In the genomic region with DNA sequence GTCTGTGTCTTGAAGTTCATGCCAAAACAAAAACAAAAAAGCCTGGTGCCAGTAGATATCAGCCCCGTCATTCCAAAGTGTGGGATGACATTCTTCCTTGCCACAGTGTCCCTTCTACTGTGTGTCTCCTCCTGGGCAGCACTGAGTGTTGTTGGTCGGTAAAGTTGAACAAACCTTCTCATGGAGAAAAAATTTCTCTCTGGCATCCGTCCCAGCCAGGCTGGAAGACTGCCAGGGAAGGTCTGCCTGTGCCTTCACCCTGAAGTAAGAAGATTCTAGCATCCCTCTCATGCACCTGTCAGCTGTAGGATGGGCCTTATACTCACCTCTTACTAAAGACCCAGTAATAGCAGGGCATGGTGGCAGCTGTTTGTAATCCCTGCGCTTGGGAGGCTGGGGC, we compare ENCODE assay signal across 9 mouse cellular contexts. TPM values are rescaled to one million over a fixed set of nuclear protein-coding genes. Genes with fewer than 3 reads are reported as not detected.
DNase-seq lines count a peak whose midpoint lies in the region; ATAC-seq and TF ChIP-seq lines count a peak whose summit lies in the region.
"Had no signal": no experiment of that assay in that cellular context is flagged by ENCODE, and none has a peak within 500 bp of the region (broad histone marks: within the 10 kb centered on the region; RNA-seq: fewer than 3 reads in every experiment).

No protein-coding gene starts in this region.

- H3K36me3 ChIP-seq in forebrain, embryonic 14.5 days (ENCODE audit: control insufficient read depth, insufficient read depth, low read length) = no peaks in the 10 kb centered on the region
- no peaks in the 10 kb centered on the region; the same call in 1 of the 2 replicates for H3K36me3 ChIP-seq in forebrain, embryonic 11.5 days (ENCODE audit: control insufficient read depth, insufficient read depth, low read length)
- H3K36me3 ChIP-seq in MEL (ENCODE audit: control insufficient read depth in 1 of 2, insufficient read depth in 2 of 2, low read length in 2 of 2) = peaks cover 0 to 7% of the 10 kb centered on the region in 2 experiments; a peak in 2 of 4 replicates
- H3K36me3 ChIP-seq in lung, embryonic 15.5 days = no peaks in the 10 kb centered on the region

- peaks cover 18% of the 10 kb centered on the region for H3K79me2 ChIP-seq in MEL (ENCODE audit: control insufficient read depth, insufficient read depth, low read length, poor library complexity)

- TF ChIP-seq CTCF in MEL (IDR thresholded peaks at IDR 0.05 in 2 of 3, conservative IDR thresholded peaks at IDR 0.05 in 1 of 3; ENCODE audit: control insufficient read depth in 1 of 3, insufficient read depth in 1 of 3, low read depth in 2 of 3, low read length in 3 of 3, poor library complexity in 1 of 3, severe bottlenecking in 1 of 3) = no peak
- no peak for TF ChIP-seq CTCF in layer of hippocampus, adult 2 months (conservative IDR thresholded peaks at IDR 0.05)

- no peak overlapping the region for H3K4me2 ChIP-seq in forebrain, embryonic 14.5 days (ENCODE audit: low read length)
- H3K4me2 ChIP-seq in forebrain, embryonic 11.5 days (ENCODE audit: low read depth, low read length, severe bottlenecking) = no peak overlapping the region
- H3K4me2 ChIP-seq in lung, embryonic 15.5 days = no peak overlapping the region

- ATAC-seq in forebrain, embryonic 14.5 days = no peak
- ATAC-seq in forebrain, embryonic 11.5 days (replicated peaks; ENCODE audit: low FRiP score) = no peak
- no peak for ATAC-seq in lung, embryonic 15.5 days (ENCODE audit: borderline replicate concordance, extremely low read depth, low FRiP score, low TSS enrichment)
- no peak for ATAC-seq in erythroblast, adult 5-6 weeks (replicated peaks; ENCODE audit: low FRiP score, poor library complexity, severe bottlenecking)

- no peaks in the 10 kb centered on the region for H3K9me3 ChIP-seq in forebrain, embryonic 14.5 days (replicated peaks; ENCODE audit: control insufficient read depth, low read length)
- no peaks in the 10 kb centered on the region for H3K9me3 ChIP-seq in forebrain, embryonic 11.5 days (ENCODE audit: control insufficient read depth, low read length)
- no peaks in the 10 kb centered on the region for H3K9me3 ChIP-seq in MEL (replicated peaks; ENCODE audit: insufficient read depth, low read length)
- H3K9me3 ChIP-seq in lung, embryonic 15.5 days = no peaks in the 10 kb centered on the region

- H3K27me3 ChIP-seq in forebrain, embryonic 14.5 days (replicated peaks; ENCODE audit: control insufficient read depth, insufficient read depth, low read length) = no peaks in the 10 kb centered on the region
- no peaks in the 10 kb centered on the region for H3K27me3 ChIP-seq in forebrain, embryonic 11.5 days (ENCODE audit: control insufficient read depth, insufficient read depth, low read length)
- no peaks in the 10 kb centered on the region for H3K27me3 ChIP-seq in MEL (ENCODE audit: control insufficient read depth in 1 of 2, insufficient read depth in 2 of 2, low read length in 2 of 2)
- no peaks in the 10 kb centered on the region for H3K27me3 ChIP-seq in lung, embryonic 15.5 days

- WGBS in forebrain, embryonic 14.5 days = 38% methylated on average over 4 of the region's 4 CpGs
- WGBS in forebrain, embryonic 11.5 days = 76% methylated on average over 4 of the region's 4 CpGs
- WGBS in lung, embryonic 15.5 days = 28% methylated on average over 4 of the region's 4 CpGs

- TF ChIP-seq POLR2A in MEL (IDR thresholded peaks at IDR 0.05; ENCODE audit: control insufficient read depth in 1 of 2, insufficient read depth in 1 of 2, low read depth in 1 of 2, low read length in 2 of 2, poor library complexity in 1 of 2) = no peak

- no peak overlapping the region for H3K4me3 ChIP-seq in forebrain, embryonic 14.5 days (ENCODE audit: low read depth, low read length)
- no peak overlapping the region for H3K4me3 ChIP-seq in forebrain, embryonic 11.5 days (ENCODE audit: low read depth, low read length)
- no peak overlapping the region for H3K4me3 ChIP-seq in MEL (ENCODE audit: control insufficient read depth in 1 of 2, insufficient read depth in 1 of 2, low read depth in 2 of 2, low read length in 2 of 2)
- H3K4me3 ChIP-seq in lung, embryonic 15.5 days = no peak overlapping the region
- no peak overlapping the region for H3K4me3 ChIP-seq in layer of hippocampus, adult 2 months

- H3K27ac ChIP-seq in forebrain, embryonic 14.5 days (ENCODE audit: low read depth, low read length) = no peak overlapping the region
- H3K27ac ChIP-seq in forebrain, embryonic 11.5 days (ENCODE audit: low read depth, low read length) = no peak overlapping the region
- H3K27ac ChIP-seq in MEL (ENCODE audit: control insufficient read depth, low read depth, low read length) = no peak overlapping the region
- H3K27ac ChIP-seq in lung, embryonic 15.5 days = peak overlapping the region; percentile 11; the same call in 1 of the 2 replicates
- no peak overlapping the region for H3K27ac ChIP-seq in layer of hippocampus, adult 2 months

- DNase-seq in forebrain, embryonic 14.5 days (ENCODE audit: low spot score) = peak; percentile 22
- no peak for DNase-seq in forebrain, embryonic 11.5 days (ENCODE audit: low spot score)
- DNase-seq in MEL (ENCODE audit: low read depth, low spot score) = peak; percentile 71
- peak; percentile 87 for DNase-seq in cerebellum, postnatal 25 days
- DNase-seq in layer of hippocampus, adult 2 months (ENCODE audit: low spot score in 2 of 2) = no peak
- DNase-seq in spleen, postnatal 36 days (ENCODE audit: low spot score in 2 of 2) = no peak

- peaks cover 9% of the 10 kb centered on the region for H3K4me1 ChIP-seq in forebrain, embryonic 14.5 days (ENCODE audit: control insufficient read depth, insufficient read depth, low read length)
- peaks cover 8% of the 10 kb centered on the region for H3K4me1 ChIP-seq in forebrain, embryonic 11.5 days (replicated peaks; ENCODE audit: control insufficient read depth, insufficient read depth, low read length)
- H3K4me1 ChIP-seq in MEL (ENCODE audit: control insufficient read depth in 1 of 2, insufficient read depth in 2 of 2, low read length in 2 of 2) = peaks cover 0 to 14% of the 10 kb centered on the region in 2 experiments; a peak in 2 of 4 replicates
- peaks cover 25% of the 10 kb centered on the region for H3K4me1 ChIP-seq in lung, embryonic 15.5 days

- no peak for TF ChIP-seq RAD21 in MEL (IDR thresholded peaks at IDR 0.05; ENCODE audit: low read depth, low read length)

- H3K9ac ChIP-seq in forebrain, embryonic 14.5 days (ENCODE audit: low read length) = no peak overlapping the region
- H3K9ac ChIP-seq in forebrain, embryonic 11.5 days (ENCODE audit: low read length) = no peak overlapping the region
- no peak overlapping the region for H3K9ac ChIP-seq in MEL (ENCODE audit: control insufficient read depth, low read depth, low read length, poor library complexity, severe bottlenecking)
- H3K9ac ChIP-seq in lung, embryonic 15.5 days = no peak overlapping the region

- TF ChIP-seq EP300 in MEL (IDR thresholded peaks at IDR 0.05; ENCODE audit: low read depth in 1 of 2, low read length in 2 of 2) = no peak

RNA-seq across cellular contexts. Expression of gene Sart1, which starts 4.4 kb away (rescaled TPM):
- 58.3 and 64.2 TPM in 2 replicates for polyA plus RNA-seq in forebrain, embryonic 14.5 days (2014; fragmentation: Nextera tagmentation; extraction: Ambion mirVana)
- polyA plus RNA-seq in forebrain, embryonic 11.5 days (2014; fragmentation: Nextera tagmentation; extraction: Ambion mirVana) = 87.1 and 101 TPM in 2 replicates
- 114 and 117 TPM in 2 replicates for total RNA-seq in MEL (2012; rRNA removed)
- polyA plus RNA-seq in MEL (2012; ENCODE audit: insufficient read depth in 1 of 2, insufficient read length in 2 of 2, low read depth in 1 of 2, low replicate concordance in 2 of 2, missing spikeins in 1 of 2) = 100 to 1,000 TPM in 1 of 2 experiments, not detected in 1; 141 TPM
- 67.1 and 81.7 TPM in 2 replicates for polyA plus RNA-seq in lung, embryonic 15.5 days (2015; fragmentation: Nextera tagmentation; extraction: Ambion mirVana)
- 28.4 and 63.2 TPM in 2 replicates for total RNA-seq in erythroblast, adult 5-6 weeks (2015; ENCODE audit: low replicate concordance)
- 28.5 and 48.2 TPM in 2 replicates for total RNA-seq in erythroblast, adult 5-6 weeks (2017; ENCODE audit: low replicate concordance)
- 100 to 1,000 TPM; 113 to 125 TPM for total RNA-seq in layer of hippocampus, adult 2 months (2021)

RNA-seq across cellular contexts. Expression of gene Tsga10ip, which starts 9.4 kb away (rescaled TPM):
- polyA plus RNA-seq in forebrain, embryonic 14.5 days (2014; fragmentation: Nextera tagmentation; extraction: Ambion mirVana) = not detected in 2 replicates
- not detected in 2 replicates for polyA plus RNA-seq in forebrain, embryonic 11.5 days (2014; fragmentation: Nextera tagmentation; extraction: Ambion mirVana)
- total RNA-seq in MEL (2012; rRNA removed) = 0.54 and 0.72 TPM in 2 replicates
- polyA plus RNA-seq in MEL (2012; ENCODE audit: insufficient read depth in 1 of 2, insufficient read length in 2 of 2, low read depth in 1 of 2, low replicate concordance in 2 of 2, missing spikeins in 1 of 2) = 1 to 10 TPM in 1 of 2 experiments, not detected in 1; 4.5 TPM
- 0.59 and 0.79 TPM in 2 replicates for polyA plus RNA-seq in lung, embryonic 15.5 days (2015; fragmentation: Nextera tagmentation; extraction: Ambion mirVana)
- 2.5 TPM in 1 of 2 replicates, not detected in the other for total RNA-seq in erythroblast, adult 5-6 weeks (2015; ENCODE audit: low replicate concordance)
- total RNA-seq in erythroblast, adult 5-6 weeks (2017; ENCODE audit: low replicate concordance) = not detected in 2 replicates
- total RNA-seq in layer of hippocampus, adult 2 months (2021) = under 1 TPM; 0.20 to 0.37 TPM
- polyA plus RNA-seq: neural tube, embryonic 14.5 days had no signal

RNA-seq across cellular contexts. Expression of gene Banf1, which starts 25.9 kb away (rescaled TPM):
- 417 and 471 TPM in 2 replicates for polyA plus RNA-seq in forebrain, embryonic 14.5 days (2014; fragmentation: Nextera tagmentation; extraction: Ambion mirVana)
- polyA plus RNA-seq in forebrain, embryonic 11.5 days (2014; fragmentation: Nextera tagmentation; extraction: Ambion mirVana) = 470 and 498 TPM in 2 replicates
- 207 and 211 TPM in 2 replicates for total RNA-seq in MEL (2012; rRNA removed)
- 1,000 to 10,000 TPM in 1 of 2 experiments, 100 to 1,000 TPM in 1; 644 to 1,168 TPM for polyA plus RNA-seq in MEL (2012; ENCODE audit: insufficient read depth in 1 of 2, insufficient read length in 2 of 2, low read depth in 1 of 2, low replicate concordance in 2 of 2, missing spikeins in 1 of 2)
- polyA plus RNA-seq in lung, embryonic 15.5 days (2015; fragmentation: Nextera tagmentation; extraction: Ambion mirVana) = 466 and 504 TPM in 2 replicates
- 77.5 and 144 TPM in 2 replicates for total RNA-seq in erythroblast, adult 5-6 weeks (2015; ENCODE audit: low replicate concordance)
- total RNA-seq in erythroblast, adult 5-6 weeks (2017; ENCODE audit: low replicate concordance) = 5.9 and 14.1 TPM in 2 replicates
- 10 to 100 TPM; 81.0 to 86.2 TPM for total RNA-seq in layer of hippocampus, adult 2 months (2021)

RNA-seq across cellular contexts. Expression of gene Eif1ad, which starts 26.4 kb away (rescaled TPM):
- polyA plus RNA-seq in forebrain, embryonic 14.5 days (2014; fragmentation: Nextera tagmentation; extraction: Ambion mirVana) = 33.0 and 36.2 TPM in 2 replicates
- polyA plus RNA-seq in forebrain, embryonic 11.5 days (2014; fragmentation: Nextera tagmentation; extraction: Ambion mirVana) = 79.2 and 82.8 TPM in 2 replicates
- 110 and 129 TPM in 2 replicates for total RNA-seq in MEL (2012; rRNA removed)
- polyA plus RNA-seq in MEL (2012; ENCODE audit: insufficient read depth in 1 of 2, insufficient read length in 2 of 2, low read depth in 1 of 2, low replicate concordance in 2 of 2, missing spikeins in 1 of 2) = 100 to 1,000 TPM in 1 of 2 experiments, not detected in 1; 121 TPM
- polyA plus RNA-seq in lung, embryonic 15.5 days (2015; fragmentation: Nextera tagmentation; extraction: Ambion mirVana) = 61.5 and 61.8 TPM in 2 replicates
- 7.3 and 12.3 TPM in 2 replicates for total RNA-seq in erythroblast, adult 5-6 weeks (2015; ENCODE audit: low replicate concordance)
- 14.7 and 18.7 TPM in 2 replicates for total RNA-seq in erythroblast, adult 5-6 weeks (2017; ENCODE audit: low replicate concordance)
- 10 to 100 TPM; 21.4 to 22.5 TPM for total RNA-seq in layer of hippocampus, adult 2 months (2021)

RNA-seq across cellular contexts. Expression of gene Drap1, which starts 31.9 kb away (rescaled TPM):
- 255 and 263 TPM in 2 replicates for polyA plus RNA-seq in forebrain, embryonic 14.5 days (2014; fragmentation: Nextera tagmentation; extraction: Ambion mirVana)
- 193 and 202 TPM in 2 replicates for polyA plus RNA-seq in forebrain, embryonic 11.5 days (2014; fragmentation: Nextera tagmentation; extraction: Ambion mirVana)
- total RNA-seq in MEL (2012; rRNA removed) = 160 and 183 TPM in 2 replicates
- polyA plus RNA-seq in MEL (2012; ENCODE audit: insufficient read depth in 1 of 2, insufficient read length in 2 of 2, low read depth in 1 of 2, low replicate concordance in 2 of 2, missing spikeins in 1 of 2) = 100 to 1,000 TPM in 1 of 2 experiments, not detected in 1; 307 TPM
- polyA plus RNA-seq in lung, embryonic 15.5 days (2015; fragmentation: Nextera tagmentation; extraction: Ambion mirVana) = 243 and 268 TPM in 2 replicates
- 15.0 and 32.4 TPM in 2 replicates for total RNA-seq in erythroblast, adult 5-6 weeks (2015; ENCODE audit: low replicate concordance)
- 15.8 and 18.0 TPM in 2 replicates for total RNA-seq in erythroblast, adult 5-6 weeks (2017; ENCODE audit: low replicate concordance)
- total RNA-seq in layer of hippocampus, adult 2 months (2021) = 100 to 1,000 TPM; 316 to 335 TPM

Comparison
In these comparisons a context has a peak if more than half of its experiments do, and no peak if none do; other contexts are left out.
1. DNase-seq: peak in forebrain, embryonic 14.5 days (single experiment), MEL (single experiment) and cerebellum, postnatal 25 days (2 of 2); none in forebrain, embryonic 11.5 days (single experiment), layer of hippocampus, adult 2 months (0 of 2) and spleen, postnatal 36 days (0 of 2).